Mouse (Mus musculus) kidney, postnatal 0 days (tissue): Measurements from ENCODE around the gene Rpl21. TPM values are rescaled to one million over a fixed set of nuclear protein-coding genes. Genes with fewer than 3 reads are reported as not detected.

Experiments used
- ATAC-seq: fragments of 200-750 bp; cut with Nextera tagmentation; replicated peaks from 2 replicates; pipeline ENCODE4 v1.8.0; 2017; ENCODE audit warnings: low read depth, moderate number of reproducible peaks, moderate TSS enrichment, moderate library complexity; ENCODE audit not compliant: low FRiP score
- DNase-seq: peaks from one replicate; pipeline ENCODE4 v3.0.0-alpha.2; 2016; ENCODE audit warnings: low spot score
- H3K27ac ChIP-seq: fragments of 300-500 bp; sonication (generic); 2 replicates; pipeline ENCODE4 v1.5.1; 2014; ENCODE audit warnings: mild to moderate bottlenecking
- H3K27me3 ChIP-seq: fragments of 300-500 bp; sonication (generic); 2 replicates; pipeline ENCODE4 v1.6.1; 2014; ENCODE audit warnings: low read length, mixed read lengths; ENCODE audit not compliant: insufficient read depth
- H3K36me3 ChIP-seq: fragments of 300-500 bp; sonication (generic); 2 replicates; pipeline ENCODE4 v1.6.1; 2014; ENCODE audit warnings: low read length, mixed read lengths; ENCODE audit not compliant: insufficient read depth
- H3K4me1 ChIP-seq: fragments of 300-500 bp; sonication (generic); replicated peaks from 2 replicates; pipeline ENCODE4 v1.6.1; 2014; ENCODE audit warnings: antibody characterized with exemption, low read length, mixed read lengths; ENCODE audit not compliant: insufficient read depth
- H3K4me2 ChIP-seq: fragments of 300-500 bp; sonication (generic); 2 replicates; pipeline ENCODE4 v1.6.1; 2014; ENCODE audit warnings: mild to moderate bottlenecking, low read length, moderate library complexity, mixed read lengths
- H3K4me3 ChIP-seq: fragments of 300-500 bp; sonication (generic); replicated peaks from 2 replicates; pipeline ENCODE4 v1.5.1; 2014; ENCODE audit warnings: low read depth, low read length
- H3K9ac ChIP-seq: fragments of 300-500 bp; sonication (generic); 2 replicates; pipeline ENCODE4 v1.6.1; 2014; ENCODE audit warnings: low read depth, low read length
- H3K9me3 ChIP-seq: fragments of 300-500 bp; sonication (generic); replicated peaks from 2 replicates; pipeline ENCODE4 v1.6.1; 2016; ENCODE audit warnings: low read length, inconsistent platforms, mixed read lengths
- CTCF ChIP-seq: IDR thresholded peaks from 2 replicates; pipeline ENCODE4 v1.5.1; 2016; ENCODE audit warnings: antibody characterized with exemption, low read depth, mild to moderate bottlenecking, moderate library complexity
- WGBS: fragments of 180-500 bp; shearing (Covaris S2); extraction: QIAGEN DNeasy Blood & Tissue Kit; methylation state at CpG from one replicate; pipeline ENCODE4 v1.1.7; 2014; 5-methylcytosine and 5-hydroxymethylcytosine counted together
- polyA plus RNA-seq: library from polyadenylated mRNA; unstranded; fragments of >200 nt; fragmentation: Nextera tagmentation; extraction: Ambion mirVana; gene quantifications from 2 replicates; pipeline ENCODE4 v1.2.1, GENCODE M21; 2015

Gene Rpl21
- polyA plus RNA-seq, result 604 and 688 TPM in 2 replicates

DNA sequence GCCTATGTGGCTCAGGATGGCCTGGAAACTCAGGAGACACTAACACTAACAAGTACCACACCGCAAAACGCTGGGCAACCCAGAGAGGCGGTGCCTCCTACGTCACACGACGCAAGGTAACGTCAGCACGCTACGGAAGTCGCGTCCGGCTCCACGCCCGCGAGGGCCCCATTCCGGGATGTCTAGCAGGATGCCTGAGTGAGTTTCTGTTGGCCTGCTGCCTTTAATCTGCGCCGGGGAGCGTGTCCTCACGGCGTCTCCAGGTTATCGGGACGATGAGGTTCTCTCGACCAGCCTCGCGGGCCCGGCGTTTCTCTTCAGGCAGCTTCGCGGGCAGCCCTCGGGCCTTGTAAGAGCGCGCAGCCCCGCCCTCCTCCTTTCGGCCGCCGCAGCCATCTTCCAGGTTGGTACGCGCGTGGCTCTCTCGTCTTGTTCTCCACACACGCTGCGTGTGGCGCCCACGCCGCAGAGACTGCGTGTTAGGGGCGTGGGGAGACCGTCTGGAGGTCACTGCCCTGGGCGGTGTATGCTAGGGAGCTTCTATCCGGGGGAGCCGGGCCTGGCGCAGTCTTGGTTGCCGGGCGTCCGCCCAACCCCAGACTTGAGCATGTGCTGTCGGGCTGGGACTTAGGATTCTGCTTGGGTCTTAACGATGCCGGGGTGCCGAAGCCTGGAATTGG, at the start of gene Rpl21:
TSS of gene Rpl21 (plus strand) at position 122 of the 680 bp plus-strand sequence.
- DNase-seq, result peak; percentile 95
- Histone ChIP-seq H3K4me3 (peak within 1 kb of the TSS; percentile 93), H3K27me3 (no peaks in the 10 kb centered on the region), H3K4me1 (peaks cover 6% of the 10 kb centered on the region; the same call in 1 of the 2 replicates), H3K9ac (peak within 1 kb of the TSS; percentile 96), H3K4me2 (peak within 1 kb of the TSS; percentile 67), H3K36me3 (peaks cover 29% of the 10 kb centered on the region), H3K27ac (peak within 1 kb of the TSS; percentile 88), H3K9me3 (no peaks in the 10 kb centered on the region)
- WGBS, result 2% methylated on average over 60 of the region's 60 CpGs
- no peak for TF ChIP-seq CTCF
- ATAC-seq, result peak; percentile 98

DNA sequence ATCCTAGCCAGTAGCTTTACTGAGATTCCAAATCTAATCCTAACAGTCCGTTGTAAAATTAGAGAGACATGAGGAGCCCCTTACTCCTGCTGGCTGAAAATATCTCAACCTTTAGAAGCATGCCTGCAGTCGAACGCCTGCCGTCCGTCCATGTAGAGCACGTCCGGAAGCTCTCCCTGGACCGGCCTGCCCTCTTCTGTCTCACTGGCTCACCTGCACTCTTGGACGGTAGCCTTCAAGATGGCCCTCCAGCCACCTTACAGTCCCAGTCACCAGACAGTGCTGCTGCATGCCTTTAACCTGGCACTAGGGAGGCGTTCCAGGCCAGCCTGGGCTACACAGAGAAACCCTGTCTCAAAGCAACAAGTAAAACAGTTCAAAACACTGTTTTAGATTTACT, 49.4 kb upstream of the Rpl21 start:
- no peak for DNase-seq
- H3K4me2 ChIP-seq, result no peak overlapping the region
- no peaks in the 10 kb centered on the region for H3K36me3 ChIP-seq
- no peaks in the 10 kb centered on the region for H3K27me3 ChIP-seq
- H3K27ac ChIP-seq, result no peak overlapping the region
- no peak overlapping the region for H3K4me3 ChIP-seq
- 82% methylated on average over 10 of the region's 10 CpGs for WGBS
- H3K9me3 ChIP-seq, result no peaks in the 10 kb centered on the region
- H3K9ac ChIP-seq, result no peak overlapping the region
- H3K4me1 ChIP-seq, result peaks cover 18% of the 10 kb centered on the region
- TF ChIP-seq CTCF, result peak; percentile 58; the same call in 1 of the 2 replicates
- peak; percentile 57; the same call in 1 of the 2 replicates for ATAC-seq

DNA sequence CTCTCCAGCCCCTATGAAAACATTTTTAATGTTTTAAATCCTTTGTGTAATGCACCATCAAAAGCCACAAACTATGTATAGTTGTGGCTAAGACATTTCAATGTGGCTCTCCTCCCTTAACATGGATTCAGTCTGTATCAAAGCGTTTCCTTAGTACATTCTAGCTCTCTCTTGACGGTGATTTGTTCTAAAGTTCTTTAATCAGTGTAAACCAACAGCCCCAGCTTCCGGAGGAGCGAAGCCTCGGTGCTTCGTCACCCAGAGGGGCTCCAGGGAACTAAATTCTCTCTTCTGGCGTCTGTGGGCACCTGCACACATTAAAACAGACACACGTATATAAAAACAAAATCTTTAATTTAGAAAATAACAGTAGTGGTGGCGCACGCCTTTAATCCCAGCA, 48.8 kb upstream of the Rpl21 start:
- no peak for TF ChIP-seq CTCF
- Histone ChIP-seq H3K4me1 (peaks cover 21% of the 10 kb centered on the region), H3K27me3 (no peaks in the 10 kb centered on the region), H3K9me3 (no peaks in the 10 kb centered on the region), H3K36me3 (no peaks in the 10 kb centered on the region), H3K9ac (no peak overlapping the region), H3K27ac (no peak overlapping the region), H3K4me2 (no peak overlapping the region), H3K4me3 (no peak overlapping the region)
- 89% methylated on average over 10 of the region's 10 CpGs for WGBS
- ATAC-seq (no peak), DNase-seq (no peak)

DNA sequence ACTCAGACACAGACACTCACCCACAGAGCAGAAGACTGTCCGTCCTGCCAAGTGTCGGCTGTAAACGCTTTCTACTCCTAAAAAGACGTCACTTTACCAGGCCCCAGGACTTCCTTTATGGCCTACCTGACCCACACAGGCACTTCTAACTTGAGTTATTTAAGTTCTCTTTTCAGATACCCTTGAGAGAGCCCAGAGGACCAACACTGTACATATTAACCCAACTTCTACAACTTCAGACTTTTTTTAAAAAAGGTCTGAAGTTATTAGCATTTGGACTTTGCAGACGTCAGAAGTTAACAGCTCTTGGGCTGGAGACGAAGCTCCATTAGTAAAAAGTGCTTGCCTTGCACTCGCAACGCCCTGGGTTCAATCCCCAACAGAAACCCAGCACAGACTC, 46.6 kb upstream of the Rpl21 start:
- 42% methylated on average over 8 of the region's 8 CpGs for WGBS
- no peaks in the 10 kb centered on the region for H3K36me3 ChIP-seq
- H3K9ac ChIP-seq, result no peak overlapping the region
- H3K4me2 ChIP-seq, result no peak overlapping the region
- ATAC-seq (peak; percentile 62), DNase-seq (no peak)
- peak overlapping the region; percentile 75 for H3K27ac ChIP-seq
- H3K9me3 ChIP-seq, result no peaks in the 10 kb centered on the region
- no peaks in the 10 kb centered on the region for H3K27me3 ChIP-seq
- TF ChIP-seq CTCF, result no peak
- peaks cover 36% of the 10 kb centered on the region for H3K4me1 ChIP-seq
- no peak overlapping the region for H3K4me3 ChIP-seq

DNA sequence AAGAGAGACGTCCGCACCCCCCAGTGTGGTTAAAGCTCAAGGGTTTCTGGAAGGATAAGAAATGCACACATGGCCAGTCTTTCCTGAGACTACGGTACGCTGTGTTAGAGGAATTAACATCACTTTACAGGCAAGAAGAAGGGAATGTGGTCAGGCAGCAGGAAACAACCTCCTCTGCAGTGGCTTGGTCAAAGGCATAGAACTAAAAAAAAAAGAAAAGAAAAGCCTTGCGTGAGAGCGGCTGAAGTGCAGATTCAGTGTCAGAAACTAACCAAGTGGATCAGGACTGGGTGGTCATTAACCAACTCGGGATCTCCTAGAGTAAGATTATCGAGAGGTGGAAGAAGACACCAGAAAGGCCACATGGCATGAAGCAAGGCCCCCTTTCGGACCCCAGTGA, 43.3 kb upstream of the Rpl21 start:
- ATAC-seq, result no peak

DNA sequence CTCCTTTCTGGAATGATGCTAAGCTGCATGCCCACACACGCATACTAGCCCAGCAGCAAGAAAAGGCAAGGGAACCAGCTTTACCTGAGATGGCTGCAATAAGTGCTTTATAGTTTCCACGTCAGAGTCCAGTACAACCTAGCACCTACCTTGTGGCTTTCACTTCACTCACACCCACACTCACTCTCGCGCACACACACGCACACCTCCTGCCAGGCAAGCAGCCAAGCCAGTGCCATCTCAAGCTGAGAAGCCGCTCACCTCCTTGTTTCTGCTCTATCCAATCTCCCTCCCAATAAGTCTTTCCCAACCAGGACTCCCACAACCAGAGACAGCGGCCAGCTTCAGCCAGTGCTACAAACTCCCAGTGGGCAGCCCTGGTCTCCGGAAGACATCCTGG, 41.7 kb upstream of the Rpl21 start:
- Histone ChIP-seq H3K4me1 (peaks cover 39% of the 10 kb centered on the region), H3K4me3 (no peak overlapping the region), H3K27ac (no peak overlapping the region), H3K27me3 (no peaks in the 10 kb centered on the region), H3K9me3 (no peaks in the 10 kb centered on the region), H3K36me3 (no peaks in the 10 kb centered on the region), H3K4me2 (peak overlapping the region; percentile 17; the same call in 1 of the 2 replicates), H3K9ac (no peak overlapping the region)
- ATAC-seq (no peak), DNase-seq (no peak)
- WGBS, result 50% methylated on average over 8 of the region's 8 CpGs
- no peak for TF ChIP-seq CTCF

More for the DNA sequence above, 43.3 kb upstream of the Rpl21 start:
- H3K4me2 ChIP-seq, result no peak overlapping the region
- WGBS, result 37% methylated on average over 9 of the region's 9 CpGs
- DNase-seq, result peak; percentile 55
- no peaks in the 10 kb centered on the region for H3K36me3 ChIP-seq
- no peaks in the 10 kb centered on the region for H3K9me3 ChIP-seq
- TF ChIP-seq CTCF, result no peak
- no peaks in the 10 kb centered on the region for H3K27me3 ChIP-seq
- H3K4me1 ChIP-seq, result peaks cover 42% of the 10 kb centered on the region
- H3K9ac ChIP-seq, result no peak overlapping the region
- no peak overlapping the region for H3K4me3 ChIP-seq
- peak overlapping the region; percentile 47; the same call in 1 of the 2 replicates for H3K27ac ChIP-seq
